Mouse (Mus musculus): Measurements from ENCODE around the gene Izumo2.

- TF ChIP-seq POLR2A (IDR thresholded peaks at IDR 0.05; ENCODE audit: low read depth, low read length) (no peak), CTCF (conservative IDR thresholded peaks at IDR 0.05; ENCODE audit: insufficient read depth, insufficient read length, low read depth, low read length) (no peak)
Measured at GRCm38 (mm10) chr7:44768129-44768528, 59.6 kb downstream of the Izumo2 start.
